Mouse (Mus musculus): Measurements from ENCODE around the gene Naxd.
"Not testable (repeated sequence)": the region's sequence is repeated elsewhere in the genome, so short reads cannot be mapped to it uniquely, and the experiment has no call there.

Gene Naxd

DNA sequence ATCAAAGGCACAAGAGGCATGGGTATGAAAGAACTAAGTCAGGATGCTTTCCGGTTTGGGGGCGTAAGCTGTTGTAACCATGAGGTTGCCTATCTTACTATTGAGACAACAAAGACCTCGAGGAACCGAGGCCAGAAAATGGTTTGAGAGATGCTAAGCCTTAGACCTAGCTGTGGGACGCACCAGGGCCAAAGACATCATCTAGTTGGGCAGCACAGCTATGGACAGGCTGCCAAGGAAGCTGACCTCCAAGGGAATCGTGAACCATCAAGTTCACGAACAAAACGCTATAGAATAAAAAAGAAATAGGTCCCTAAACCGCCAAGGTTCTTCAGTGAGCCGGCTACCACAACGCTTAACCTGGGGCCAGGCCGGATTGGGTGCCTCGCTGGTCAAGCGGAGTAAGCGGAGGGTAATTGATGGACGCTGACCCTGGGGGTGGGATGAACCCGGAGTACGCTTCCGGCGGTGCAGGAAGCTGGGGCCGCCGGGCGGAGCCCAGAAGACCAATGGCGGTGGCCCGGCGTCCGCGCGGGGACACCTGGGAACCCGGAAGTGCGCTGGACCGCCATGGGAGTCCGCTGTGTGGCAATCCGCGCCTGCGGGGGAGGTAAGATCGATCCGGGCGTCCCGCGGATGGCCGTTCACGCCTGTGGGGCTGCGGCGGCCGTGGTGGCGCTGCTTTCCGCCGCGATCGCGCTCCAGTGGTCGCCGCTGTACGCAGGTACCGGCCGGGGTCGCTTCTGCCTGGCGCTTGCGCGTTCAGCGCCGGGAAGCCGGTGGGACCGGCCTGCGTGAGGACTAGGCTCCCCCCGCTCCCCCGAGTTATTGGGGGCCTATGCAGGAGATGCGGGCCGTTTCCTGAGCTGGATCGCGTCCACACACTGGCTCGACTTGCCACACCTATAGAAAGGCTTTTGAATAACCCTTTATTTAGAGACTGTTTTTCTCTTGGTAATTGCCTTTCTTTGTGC, at the start of gene Naxd:
Naxd (plus strand) TSS at position 490 of the 974 bp plus-strand sequence.
- peak; percentile 82 for DNase-seq

- no peak for DNase-seq
Measured at GRCm38 (mm10) chr8:11447910-11448570, 49.3 kb upstream of the Naxd start.

GRCm38 (mm10) chr8:11450184-11451113, 46.9 kb upstream of the Naxd start:
- no peak for DNase-seq

GRCm38 (mm10) chr8:11452152-11452551, 45.2 kb upstream of the Naxd start:
- DNase-seq = no peak

DNA sequence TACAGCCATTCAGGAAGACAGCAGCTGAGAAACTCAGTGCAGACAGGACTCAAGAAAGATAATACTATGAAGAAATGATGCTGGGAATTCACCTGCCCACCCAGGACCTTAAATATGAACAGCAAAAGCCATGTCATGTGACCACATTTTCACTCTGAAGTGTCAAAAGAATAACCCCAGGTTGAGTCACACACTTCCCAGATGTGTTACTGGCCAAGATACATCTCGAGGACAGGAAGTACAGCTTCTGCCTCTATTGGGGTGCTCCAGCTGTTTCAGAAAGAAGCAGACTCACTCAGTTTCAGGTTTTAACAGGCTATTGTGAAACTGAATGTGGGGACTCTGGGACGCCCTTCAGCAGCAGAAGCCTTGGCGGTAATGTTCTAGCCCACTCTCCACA, 44.7 kb upstream of the Naxd start:
- no peak for DNase-seq

GRCm38 (mm10) chr8:11452974-11453373, 44.3 kb upstream of the Naxd start:
- DNase-seq = no peak

DNA sequence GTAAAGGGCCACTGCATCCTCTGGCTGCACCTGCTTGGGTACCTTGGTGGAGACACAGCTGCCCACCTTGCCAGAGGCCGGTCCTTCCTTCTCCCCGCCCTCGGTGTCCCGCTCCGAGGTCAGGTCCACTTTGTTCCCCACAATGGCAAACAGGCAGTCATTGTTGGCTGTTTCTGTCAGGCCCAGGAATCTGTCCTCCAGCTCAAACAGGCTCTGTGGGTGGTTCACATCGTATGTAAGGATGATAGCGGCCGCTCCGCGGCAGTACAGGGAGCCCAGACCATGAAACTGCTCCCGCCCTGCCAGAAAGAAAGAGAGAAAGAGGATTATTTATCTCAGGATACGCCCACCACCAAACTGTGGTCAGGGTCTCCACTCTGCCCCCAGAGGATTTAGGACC, 43.1 kb upstream of the Naxd start:
- no peak for DNase-seq

GRCm38 (mm10) chr8:11457278-11457677, 40.0 kb upstream of the Naxd start:
- no peak for DNase-seq

- no peak for DNase-seq
Measured at GRCm38 (mm10) chr8:11457981-11458836, 39.1 kb upstream of the Naxd start.

DNA sequence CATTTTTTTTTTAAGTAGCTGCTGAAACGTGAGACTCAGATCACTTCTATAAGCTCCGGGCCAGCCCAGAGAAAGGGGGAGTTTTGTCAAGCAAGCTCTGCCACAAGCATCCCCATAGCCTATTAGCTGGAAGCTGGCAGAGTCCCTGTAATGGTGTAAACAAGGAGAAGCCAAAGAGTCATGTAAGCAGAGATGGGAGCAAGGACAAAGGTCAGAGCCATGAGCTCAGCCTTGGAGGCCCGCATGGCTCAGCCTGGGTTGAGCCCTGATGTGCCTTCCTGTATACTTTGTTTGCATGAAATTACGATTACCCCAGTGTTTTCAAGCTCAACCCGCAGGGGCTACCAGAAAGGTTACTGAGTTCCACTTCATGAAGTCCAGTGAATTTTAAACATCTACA, 38.3 kb upstream of the Naxd start:
- DNase-seq = no peak

- DNase-seq = peak; percentile 34
Measured at GRCm38 (mm10) chr8:11460934-11461333, 36.4 kb upstream of the Naxd start.

- no peak for DNase-seq
Measured at GRCm38 (mm10) chr8:11461847-11462246, 35.5 kb upstream of the Naxd start.

DNA sequence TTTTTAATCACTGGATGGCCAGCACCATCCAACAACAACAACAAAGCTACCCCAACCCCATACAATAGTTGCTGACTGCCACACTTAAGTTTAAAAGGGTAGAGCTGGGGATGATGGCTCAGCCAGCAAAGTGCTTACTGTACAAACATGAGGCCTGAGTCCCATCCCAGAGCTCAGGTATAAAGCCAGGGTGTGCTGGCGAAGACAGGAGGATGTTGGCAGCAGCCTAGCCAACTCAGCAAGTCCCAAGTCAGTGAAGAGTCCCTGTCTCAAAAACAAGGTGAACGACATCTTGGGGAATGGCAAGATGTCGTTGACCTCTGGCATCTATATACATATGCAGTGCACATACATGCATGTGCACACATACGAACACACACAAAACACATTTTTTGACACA, 34.7 kb upstream of the Naxd start:
- no peak for DNase-seq

- no peak for DNase-seq
Measured at GRCm38 (mm10) chr8:11463541-11463888, 33.8 kb upstream of the Naxd start.

DNA sequence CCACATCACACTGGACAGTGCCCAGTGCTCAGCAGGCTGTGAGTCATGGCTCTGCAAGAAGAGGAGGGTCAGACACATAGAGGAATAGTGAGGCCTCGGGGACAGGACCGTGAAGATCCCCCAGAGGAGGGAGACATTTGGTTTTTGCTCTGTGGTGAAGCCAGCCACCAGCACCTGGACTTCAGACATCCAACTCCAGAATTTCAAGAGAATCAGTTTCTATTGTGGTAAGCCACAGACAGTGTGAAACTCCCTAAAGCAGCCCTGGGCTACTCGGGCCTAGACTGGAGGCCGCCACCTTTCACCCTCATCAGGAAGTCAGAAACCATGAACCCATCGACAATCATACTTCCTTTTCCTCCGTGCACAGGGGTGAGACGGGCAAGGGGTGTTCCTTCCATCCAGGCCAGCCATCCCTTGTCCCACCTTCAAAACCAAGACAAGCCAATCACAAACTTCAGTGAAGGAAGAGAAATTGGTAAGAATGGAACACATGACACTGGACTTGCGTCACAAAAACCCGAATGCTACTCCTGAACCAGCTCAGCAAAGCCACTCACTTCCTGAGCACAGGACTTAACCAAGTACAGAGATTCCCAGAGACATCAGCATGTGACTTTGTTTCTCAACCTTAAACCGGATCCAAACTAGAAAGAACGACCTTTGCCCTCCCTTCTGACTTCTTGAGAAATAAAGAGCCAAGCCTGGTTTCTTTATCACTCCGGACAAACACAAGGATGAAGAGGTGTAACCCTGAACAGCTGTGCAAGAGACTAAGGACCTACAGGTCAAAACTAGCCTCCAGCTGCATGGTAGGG, 33.2 kb upstream of the Naxd start:
- no peak for DNase-seq

GRCm38 (mm10) chr8:11464707-11464964, 32.7 kb upstream of the Naxd start:
- DNase-seq = no peak

- DNase-seq = no peak
Measured at GRCm38 (mm10) chr8:11465619-11466018, 31.7 kb upstream of the Naxd start.

- not testable (repeated sequence) for DNase-seq
Measured at GRCm38 (mm10) chr8:11466528-11466927, 30.8 kb upstream of the Naxd start.

DNA sequence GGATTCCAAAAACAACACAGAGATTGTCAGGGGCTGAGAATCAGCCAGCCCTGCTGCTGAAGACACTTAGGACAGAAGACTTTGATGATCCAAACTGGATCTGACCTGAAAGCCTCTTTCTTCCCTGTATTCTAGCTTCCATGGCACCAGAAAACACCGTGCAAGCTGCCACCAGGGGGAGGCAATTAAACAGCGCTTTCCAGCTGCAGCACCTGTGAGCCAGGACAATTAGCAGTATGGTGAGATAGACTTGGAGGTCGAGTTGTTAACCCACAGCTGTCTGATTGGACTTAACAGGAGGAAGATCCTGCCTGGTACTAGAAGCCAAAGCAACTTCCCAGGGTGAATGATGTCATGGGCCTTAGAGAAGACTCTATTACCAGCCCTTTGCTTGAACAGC, 28.2 kb upstream of the Naxd start:
- peak; percentile 29 for DNase-seq

GRCm38 (mm10) chr8:11470694-11471093, 26.6 kb upstream of the Naxd start:
- DNase-seq = no peak

DNA sequence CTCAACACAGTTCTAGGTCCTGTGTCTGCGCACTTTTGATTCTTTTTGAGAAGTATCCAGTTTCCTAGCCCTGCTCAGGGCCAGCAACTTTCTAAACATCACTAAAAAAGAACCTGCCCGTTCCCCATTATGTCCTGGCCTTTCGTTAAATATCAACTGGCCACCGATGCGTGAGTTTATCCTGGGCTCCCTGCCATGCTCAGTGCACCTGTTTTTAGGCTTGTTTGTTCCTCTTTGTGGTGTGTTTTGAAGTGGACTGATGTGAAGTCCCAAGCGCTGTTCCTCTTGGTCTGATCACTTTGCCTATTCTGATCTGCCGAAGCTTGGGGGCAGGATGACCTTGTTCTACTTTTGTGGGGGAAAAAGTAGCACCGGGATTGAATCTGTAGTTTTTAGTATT, 26.0 kb upstream of the Naxd start:
- DNase-seq = no peak

DNA sequence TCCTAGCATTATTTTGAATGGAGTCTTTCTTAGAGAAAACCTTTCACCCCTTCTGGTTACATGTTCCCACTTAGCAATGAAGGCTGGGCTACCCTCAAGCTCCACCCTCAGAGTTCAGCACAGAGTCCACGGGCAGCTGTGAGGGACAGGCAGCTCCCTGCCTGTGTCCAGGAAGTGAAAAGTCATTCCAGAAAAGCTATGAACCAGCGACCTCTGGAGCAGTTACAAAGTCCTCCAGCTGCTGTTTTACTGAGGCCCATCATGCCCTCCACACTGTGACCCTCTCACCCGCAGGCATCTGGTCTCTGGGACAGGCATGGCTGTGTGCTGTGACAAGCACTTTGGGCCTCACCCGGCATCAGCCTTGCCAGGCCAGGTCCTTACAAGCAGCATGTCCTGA, 24.2 kb upstream of the Naxd start:
- no peak for DNase-seq
